Mouse (Mus musculus) right cerebral cortex, postnatal 25 days (tissue): ENCODE data around the gene Vmn2r10.
"Not testable (repeated sequence)": the region's sequence is repeated elsewhere in the genome, so short reads cannot be mapped to it uniquely, and the experiment has no call there.

Experiments used
- DNase-seq: peaks from one replicate; pipeline ENCODE4 v3.0.0; 2022

Vmn2r10 gene

DNA sequence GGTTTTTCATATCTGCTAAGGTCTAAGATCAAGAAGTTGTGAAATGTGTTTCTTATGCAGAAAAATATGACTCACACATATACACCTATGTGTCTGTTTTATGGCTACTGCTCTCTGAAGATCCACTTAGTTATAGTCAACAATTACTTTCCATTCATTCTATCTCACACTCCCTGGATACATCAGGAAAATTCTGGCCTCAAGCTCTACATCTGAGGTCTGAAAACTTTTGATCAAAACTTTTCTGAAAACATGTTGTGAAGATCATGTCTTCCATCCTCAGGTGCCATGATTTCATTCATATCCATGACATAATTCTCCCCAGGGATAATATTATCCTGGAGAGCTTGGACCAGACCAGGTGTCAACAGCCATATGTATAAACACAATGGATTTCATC, at the start of gene Vmn2r10:
TSS of gene Vmn2r10 (minus strand) at position 101 of the 400 bp plus-strand sequence.
- not testable (repeated sequence) for DNase-seq

DNA sequence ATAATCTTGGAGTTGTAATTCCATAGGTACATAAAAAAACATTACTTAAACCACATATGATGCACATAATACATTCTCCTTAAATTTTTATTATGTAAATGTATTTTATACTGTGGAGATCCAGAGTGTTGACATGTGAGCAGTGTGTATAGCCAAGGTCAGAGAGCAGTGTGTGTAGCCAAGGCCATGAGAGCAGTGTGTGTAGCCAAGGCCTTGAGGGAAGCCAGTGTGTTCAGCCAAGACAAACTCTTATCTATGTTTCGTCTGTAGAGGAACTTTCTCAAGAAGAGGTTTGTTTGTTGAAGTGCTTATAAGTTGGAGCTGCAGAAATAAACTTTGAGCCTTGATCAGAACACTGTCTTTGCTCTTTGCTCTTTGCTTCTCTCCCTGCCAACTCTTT, 49.0 kb upstream of the Vmn2r10 start:
- DNase-seq: no peak

DNA sequence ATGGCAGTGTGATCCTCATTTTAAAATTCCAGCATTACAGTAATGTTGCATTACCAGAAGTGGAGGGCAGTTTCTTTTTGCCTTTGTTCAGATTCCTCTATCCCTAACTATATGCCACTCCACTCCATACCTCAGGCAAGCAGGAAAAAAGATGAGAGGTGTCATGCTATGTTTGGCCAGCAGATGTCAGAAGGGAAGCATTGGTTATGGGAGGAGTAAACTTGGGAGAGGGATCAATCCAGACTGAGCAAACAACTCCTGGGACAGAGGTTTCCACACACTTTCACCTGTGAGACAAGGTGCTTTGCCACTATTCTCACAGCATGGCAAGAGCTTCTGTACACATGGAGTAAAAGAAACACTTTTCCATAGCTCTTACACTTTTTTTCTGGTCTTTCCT, 26.3 kb upstream of the Vmn2r10 start:
- no peak for DNase-seq

DNA sequence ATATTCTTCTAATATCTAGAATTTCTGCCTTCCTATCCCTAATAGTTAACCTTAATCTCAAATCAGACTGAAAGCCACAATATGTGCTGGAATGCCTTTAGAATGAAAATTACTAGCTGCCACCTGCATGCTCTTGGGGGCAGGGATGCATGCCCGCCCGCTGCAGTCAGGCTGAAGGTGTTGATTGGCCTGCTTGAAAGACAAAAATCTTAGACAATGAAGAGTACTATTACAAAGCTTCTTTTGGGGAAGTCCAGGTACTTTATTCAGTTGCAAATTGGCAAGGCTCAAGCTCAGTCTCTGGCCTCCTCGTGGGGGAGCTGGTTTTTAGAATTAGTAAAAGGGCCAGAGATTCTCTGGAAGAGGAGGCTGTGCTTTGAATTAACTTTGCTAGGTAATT, 17.4 kb downstream of the Vmn2r10 start:
- no peak for DNase-seq
